Mouse (Mus musculus) stomach, embryonic 14.5 days (tissue): Measurements from ENCODE around the gene Tiam2. TPM values are rescaled to one million over a fixed set of nuclear protein-coding genes. Genes with fewer than 3 reads are reported as not detected.

Experiments
- ATAC-seq: fragments of 200-750 bp; cut with Nextera tagmentation; 2 replicates; pipeline ENCODE4 v1.8.0; 2017; ENCODE audit warnings: low read depth, moderate TSS enrichment; ENCODE audit not compliant: insufficient number of reproducible peaks, insufficient read depth, low FRiP score
- H3K27ac ChIP-seq: fragments of 300-500 bp; sonication (generic); 2 replicates; pipeline ENCODE4 v1.5.1; 2014; ENCODE audit warnings: mild to moderate bottlenecking, low read length, moderate library complexity, mixed read lengths
- H3K27me3 ChIP-seq: fragments of 300-500 bp; sonication (generic); 2 replicates; pipeline ENCODE4 v1.6.1; 2014; ENCODE audit warnings: low read length, control low read depth, mixed read lengths; ENCODE audit not compliant: control insufficient read depth, insufficient read depth
- H3K36me3 ChIP-seq: fragments of 300-500 bp; sonication (generic); 2 replicates; pipeline ENCODE4 v1.6.1; 2014; ENCODE audit warnings: mild to moderate bottlenecking, control low read depth, low read length, moderate library complexity, mixed read lengths; ENCODE audit not compliant: control insufficient read depth, insufficient read depth
- H3K4me1 ChIP-seq: fragments of 300-500 bp; sonication (generic); 2 replicates; pipeline ENCODE4 v1.6.1; 2014; ENCODE audit warnings: low read length, control low read depth, mixed read lengths; ENCODE audit not compliant: control insufficient read depth, insufficient read depth
- H3K4me2 ChIP-seq: fragments of 300-500 bp; sonication (generic); replicated peaks from 2 replicates; pipeline ENCODE4 v1.6.1; 2014; ENCODE audit warnings: low read depth, low read length, control low read depth
- H3K4me3 ChIP-seq: fragments of 300-500 bp; sonication (generic); 2 replicates; pipeline ENCODE4 v1.5.1; 2014; ENCODE audit warnings: low read depth, low read length, control low read depth
- H3K9ac ChIP-seq: fragments of 300-500 bp; sonication (generic); replicated peaks from 2 replicates; pipeline ENCODE4 v1.6.1; 2014; ENCODE audit warnings: low read depth, mild to moderate bottlenecking, control low read depth, low read length, moderate library complexity, mixed read lengths
- H3K9me3 ChIP-seq: fragments of 300-500 bp; sonication (generic); 2 replicates; pipeline ENCODE4 v1.6.1; 2016; ENCODE audit warnings: low read depth, low read length, control low read depth; ENCODE audit not compliant: control insufficient read depth
- WGBS: fragments of 180-500 bp; shearing (Covaris S2); extraction: QIAGEN DNeasy Blood & Tissue Kit; methylation state at CpG from one replicate; pipeline ENCODE4 v1.1.7; 2014; 5-methylcytosine and 5-hydroxymethylcytosine counted together
- polyA plus RNA-seq: library from polyadenylated mRNA; unstranded; fragments of >200 nt; fragmentation: Nextera tagmentation; extraction: Ambion mirVana; gene quantifications from 2 replicates; pipeline ENCODE4 v1.2.1, GENCODE M21; 2014

Gene Tiam2
- polyA plus RNA-seq, 1 experiment from 2014 or later = 6.5 TPM

DNA sequence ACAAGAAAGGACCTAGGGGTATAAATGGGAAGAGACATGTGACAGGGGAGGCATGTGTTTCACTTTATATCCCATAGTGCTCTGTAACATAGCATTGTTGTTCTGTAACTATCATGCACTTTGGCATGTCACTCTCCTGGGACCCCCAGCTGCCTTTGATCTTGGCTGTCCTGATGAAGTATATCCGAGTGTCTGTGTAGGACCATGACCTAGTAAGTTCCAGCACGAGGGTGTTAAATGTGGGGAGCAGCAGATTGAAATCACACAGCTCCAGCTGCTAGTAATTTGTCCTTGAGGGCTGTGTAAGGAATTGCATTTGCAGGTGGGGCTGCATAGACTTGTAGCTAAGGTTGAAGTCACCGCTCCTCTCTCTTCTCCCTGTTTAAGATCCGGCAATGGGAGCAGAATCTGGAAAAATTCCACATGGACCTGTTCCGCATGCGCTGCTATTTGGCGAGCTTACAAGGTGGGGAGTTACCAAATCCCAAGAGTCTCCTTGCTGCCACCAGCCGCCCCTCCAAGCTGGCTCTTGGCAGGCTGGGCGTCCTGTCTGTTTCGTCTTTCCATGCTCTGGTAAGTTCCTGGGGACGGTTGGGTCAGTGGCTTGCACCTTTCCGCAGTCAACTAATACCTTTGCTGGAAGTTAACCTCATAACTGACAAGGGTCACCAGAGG lies 110.6 kb downstream of the Tiam2 start:
- Histone ChIP-seq H3K27me3 (no peaks in the 10 kb centered on the region), H3K9ac (no peak overlapping the region), H3K36me3 (no peaks in the 10 kb centered on the region), H3K4me3 (no peak overlapping the region), H3K4me1 (no peaks in the 10 kb centered on the region), H3K4me2 (no peak overlapping the region), H3K9me3 (no peaks in the 10 kb centered on the region), H3K27ac (no peak overlapping the region)
- WGBS = 76% methylated on average over 12 of the region's 12 CpGs
- ATAC-seq = no peak

DNA sequence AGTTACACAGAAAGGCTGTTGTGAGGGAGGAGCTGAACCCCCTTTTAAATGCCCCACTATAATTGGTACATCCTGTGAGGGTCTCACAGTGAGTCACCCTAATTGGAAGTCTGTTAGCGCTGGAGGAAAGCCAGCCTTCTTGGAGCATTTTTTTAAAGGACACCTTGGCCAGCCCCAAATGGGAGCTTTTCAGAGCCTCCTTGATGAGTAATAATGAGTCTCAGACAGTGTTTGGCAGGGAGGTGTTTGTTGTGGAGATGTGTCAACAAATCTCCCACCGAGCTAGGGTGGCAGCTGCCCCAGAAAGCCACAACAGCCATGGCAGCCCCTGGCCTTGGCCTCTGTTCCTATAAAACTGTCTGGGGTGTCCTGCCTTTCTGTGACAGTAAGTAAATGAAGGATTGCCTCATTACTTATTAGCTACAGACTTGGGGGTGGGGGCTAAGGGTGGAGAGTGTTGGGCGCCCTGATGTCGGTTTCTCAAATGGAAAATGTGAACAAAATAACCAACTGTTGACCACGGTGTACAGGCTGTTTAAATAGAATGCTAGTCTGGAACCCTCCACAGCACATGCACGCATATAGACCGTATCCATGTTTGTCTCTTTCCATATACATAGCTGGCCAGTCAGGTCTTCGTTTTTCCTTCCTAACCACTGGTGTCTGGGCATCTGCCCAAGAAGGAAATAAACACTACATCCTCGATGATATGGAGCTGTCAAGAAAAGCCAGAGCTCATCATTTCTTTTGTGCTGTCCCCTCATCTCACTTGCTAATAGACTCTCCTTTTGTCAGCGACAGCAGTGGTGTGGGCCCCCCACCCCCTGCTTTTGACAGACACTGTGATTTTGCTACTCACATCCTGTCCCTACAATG lies 116.4 kb downstream of the Tiam2 start:
- no peak overlapping the region for H3K9ac ChIP-seq
- no peak overlapping the region for H3K4me3 ChIP-seq
- no peak overlapping the region for H3K27ac ChIP-seq
- no peak overlapping the region for H3K4me2 ChIP-seq
- no peaks in the 10 kb centered on the region for H3K36me3 ChIP-seq
- 53% methylated on average over 10 of the region's 10 CpGs for WGBS
- no peaks in the 10 kb centered on the region for H3K27me3 ChIP-seq
- H3K9me3 ChIP-seq = no peaks in the 10 kb centered on the region
- no peak for ATAC-seq
- 0 out of 2 replicates have a peak, but pooled peaks cover 4% of the 10 kb centered on the region for H3K4me1 ChIP-seq

DNA sequence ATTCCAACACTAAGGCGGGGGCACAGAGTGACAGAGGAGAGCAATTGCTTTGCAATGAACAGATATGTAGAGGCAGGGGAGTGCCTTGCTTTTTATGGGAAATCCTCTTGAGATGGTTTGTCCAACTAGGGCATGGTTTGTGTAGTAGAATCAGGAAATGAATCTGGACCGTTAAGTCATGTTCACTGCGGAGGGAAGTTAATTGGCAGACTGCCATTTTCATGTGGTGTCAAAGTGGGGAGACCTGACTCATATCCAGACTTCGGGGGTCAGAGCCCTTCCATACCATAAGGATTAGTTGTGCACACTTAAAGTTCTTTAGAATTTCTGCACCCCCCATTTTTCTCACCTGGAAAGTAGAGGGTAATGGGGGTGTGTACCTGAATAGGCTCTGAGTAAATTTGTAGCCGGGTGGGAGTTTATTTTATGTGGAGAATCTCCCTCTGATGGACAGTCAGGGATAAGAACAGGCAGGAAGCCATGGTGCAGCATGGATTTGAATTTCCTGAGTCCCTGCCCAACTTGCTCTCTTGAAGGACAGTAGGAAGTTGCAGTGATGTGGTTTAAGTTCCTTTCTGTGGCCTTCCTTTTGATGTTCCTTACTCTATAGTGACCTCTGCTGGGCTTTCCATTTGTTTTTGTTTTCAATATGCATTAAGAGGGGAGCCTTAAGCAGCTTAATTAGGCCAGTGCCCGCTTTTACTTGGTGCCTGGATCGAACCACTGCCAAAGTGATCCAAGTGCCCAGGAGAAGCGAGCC lies 120.0 kb downstream of the Tiam2 start:
- Histone ChIP-seq H3K4me3 (no peak overlapping the region), H3K4me2 (no peak overlapping the region), H3K9ac (no peak overlapping the region), H3K36me3 (no peaks in the 10 kb centered on the region), H3K9me3 (no peaks in the 10 kb centered on the region), H3K4me1 (0 out of 2 replicates have a peak, but pooled peaks cover 4% of the 10 kb centered on the region), H3K27ac (no peak overlapping the region), H3K27me3 (no peaks in the 10 kb centered on the region)
- WGBS = 49% methylated on average over 8 of the region's 8 CpGs
- ATAC-seq = peak; percentile 15; the same call in 1 of the 2 replicates

DNA sequence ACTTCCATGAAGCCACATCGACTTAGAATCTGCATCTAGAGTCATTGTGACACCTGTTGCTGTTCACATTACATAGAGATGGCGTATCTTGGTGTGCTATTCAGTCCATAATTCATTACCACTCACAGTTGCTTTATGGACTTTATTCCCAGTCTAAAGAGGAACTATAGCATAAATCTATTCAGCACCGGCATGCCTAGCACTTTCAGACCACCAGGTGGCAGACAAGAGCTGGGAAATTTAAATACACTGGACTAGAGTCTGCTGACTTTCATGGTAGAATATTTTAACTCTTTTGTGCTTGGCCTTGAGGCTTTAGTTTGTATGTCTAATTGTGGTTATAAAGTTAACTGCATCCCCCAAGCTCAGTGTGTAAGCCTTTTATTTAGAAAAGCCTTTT lies 122.4 kb downstream of the Tiam2 start:
- Histone ChIP-seq H3K27ac (no peak overlapping the region), H3K4me1 (0 out of 2 replicates have a peak, but pooled peaks cover 4% of the 10 kb centered on the region), H3K27me3 (no peaks in the 10 kb centered on the region), H3K4me3 (no peak overlapping the region), H3K9ac (no peak overlapping the region), H3K9me3 (no peaks in the 10 kb centered on the region), H3K4me2 (no peak overlapping the region), H3K36me3 (no peaks in the 10 kb centered on the region)
- ATAC-seq = 0 out of 2 replicates have a peak, but pooled peaks have one; percentile 23
- WGBS = 28% methylated on average over 3 of the region's 3 CpGs

DNA sequence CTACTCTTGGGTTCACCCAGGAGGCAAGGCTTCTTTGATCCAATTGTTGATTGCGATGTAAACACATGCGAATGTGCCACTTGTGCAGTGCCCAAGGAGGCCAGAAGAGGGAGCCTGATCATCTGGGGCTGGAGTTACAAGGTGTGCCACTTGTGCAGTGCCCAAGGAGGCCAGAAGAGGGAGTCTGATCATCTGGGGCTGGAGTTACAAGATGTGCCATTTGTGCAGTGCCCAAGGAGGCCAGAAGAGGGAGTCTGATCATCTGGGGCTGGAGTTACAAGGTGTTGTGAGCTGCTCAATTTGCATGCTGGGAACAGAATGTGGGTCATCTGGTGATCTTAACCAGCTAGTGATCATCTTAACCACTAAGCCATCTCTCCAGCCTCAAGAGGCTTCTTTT lies 124.7 kb downstream of the Tiam2 start:
- Histone ChIP-seq H3K4me2 (no peak overlapping the region), H3K4me3 (no peak overlapping the region), H3K27me3 (no peaks in the 10 kb centered on the region), H3K9ac (no peak overlapping the region), H3K36me3 (no peaks in the 10 kb centered on the region), H3K9me3 (no peaks in the 10 kb centered on the region), H3K27ac (no peak overlapping the region), H3K4me1 (0 out of 2 replicates have a peak, but pooled peaks cover 5% of the 10 kb centered on the region)
- 0 out of 2 replicates have a peak, but pooled peaks have one; percentile 34 for ATAC-seq
- WGBS = 75% methylated on average over 2 of the region's 2 CpGs

DNA sequence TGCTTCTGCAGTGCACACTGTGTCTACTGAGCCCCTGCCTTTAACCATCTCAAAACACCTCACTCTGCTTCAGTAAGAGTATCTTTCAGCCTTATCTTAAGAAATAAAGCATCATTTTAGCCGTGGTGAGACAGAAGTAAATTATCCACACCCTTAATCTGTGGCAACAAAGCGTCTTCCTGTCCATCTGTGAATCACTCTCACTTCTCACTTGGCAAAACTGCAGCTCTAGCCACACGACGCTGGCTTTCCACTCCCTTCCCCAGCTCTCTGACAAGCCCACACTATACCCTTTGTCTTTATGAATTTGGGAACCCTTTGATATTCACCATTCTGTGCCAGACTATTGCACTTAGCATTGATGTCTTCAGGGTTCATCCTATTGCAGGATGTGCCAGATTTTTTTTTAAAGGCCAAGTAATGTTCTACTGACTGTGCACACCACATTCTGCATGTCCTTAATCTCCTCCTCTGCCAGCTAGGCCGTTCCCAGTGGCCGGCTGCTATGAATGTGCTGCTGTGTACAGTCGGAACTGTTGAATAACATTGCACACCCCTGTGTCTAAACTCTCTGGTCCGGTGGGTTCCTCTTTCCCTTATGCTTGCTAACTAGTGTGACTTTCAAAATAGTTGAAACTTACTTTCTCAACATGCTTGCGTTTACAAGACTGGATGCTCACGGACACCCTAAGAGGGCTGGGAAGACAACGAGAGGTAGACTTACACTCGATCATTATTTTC lies 126.4 kb downstream of the Tiam2 start:
- 82% methylated on average over 12 of the region's 12 CpGs for WGBS
- no peaks in the 10 kb centered on the region for H3K36me3 ChIP-seq
- H3K27me3 ChIP-seq = no peaks in the 10 kb centered on the region
- no peak overlapping the region for H3K27ac ChIP-seq
- H3K4me3 ChIP-seq = no peak overlapping the region
- no peak overlapping the region for H3K9ac ChIP-seq
- no peak for ATAC-seq
- peaks cover 2% of the 10 kb centered on the region; the same call in 1 of the 2 replicates for H3K4me1 ChIP-seq
- no peaks in the 10 kb centered on the region for H3K9me3 ChIP-seq
- no peak overlapping the region for H3K4me2 ChIP-seq

DNA sequence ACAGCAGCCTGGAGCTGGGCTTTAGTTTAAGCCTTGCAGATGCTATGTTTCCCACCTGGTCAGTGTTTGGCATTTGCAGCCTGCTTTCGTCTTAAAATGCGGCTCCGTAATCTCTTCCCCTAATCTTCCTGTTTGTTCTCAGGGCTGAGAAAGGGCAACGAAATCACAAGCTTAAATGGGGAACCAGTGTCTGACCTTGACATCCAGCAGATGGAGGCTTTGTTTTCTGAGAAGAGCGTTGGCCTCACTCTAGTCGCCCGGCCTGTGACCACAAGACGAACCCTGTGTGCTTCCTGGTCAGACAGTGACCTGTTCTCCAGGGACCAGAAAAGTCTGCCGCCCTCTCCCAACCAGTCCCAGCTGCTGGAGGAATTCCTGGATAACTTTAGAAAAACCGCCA lies 127.6 kb downstream of the Tiam2 start:
- Histone ChIP-seq H3K4me2 (no peak overlapping the region), H3K9me3 (no peaks in the 10 kb centered on the region), H3K4me1 (peaks cover 2% of the 10 kb centered on the region; the same call in 1 of the 2 replicates), H3K27ac (no peak overlapping the region), H3K36me3 (no peaks in the 10 kb centered on the region), H3K27me3 (no peaks in the 10 kb centered on the region), H3K4me3 (no peak overlapping the region), H3K9ac (no peak overlapping the region)
- no peak for ATAC-seq
- WGBS = 24% methylated on average over 10 of the region's 10 CpGs
